Mouse (Mus musculus) CH12.LX (cell line): ENCODE data around the gene Arl14.

Experiments
- CHD2 ChIP-seq: IDR thresholded peaks from 2 replicates; pipeline ENCODE4 v1.6.1; 2011; ENCODE audit warnings: low read length, improper control_type of control experiment
- CTCF ChIP-seq, 2 experiments: IDR thresholded peaks in 1 of 2; conservative IDR thresholded peaks in 1 of 2; 2 replicates each; pipeline ENCODE4 v1.5.1; 2011 to 2012; ENCODE audit warnings: low read depth in 2 of 2, low read length in 2 of 2, improper control_type of control experiment in 1 of 2, inconsistent platforms in 1 of 2, mild to moderate bottlenecking in 1 of 2, moderate library complexity in 1 of 2
- EP300 ChIP-seq: IDR thresholded peaks from 2 replicates; pipeline ENCODE4 v1.6.1; 2011; ENCODE audit warnings: low read length, improper control_type of control experiment
- MAFK ChIP-seq: IDR thresholded peaks from 2 replicates; pipeline ENCODE4 v1.6.1; 2011; ENCODE audit warnings: low read length, improper control_type of control experiment; ENCODE audit not compliant: insufficient replicate concordance
- MAX ChIP-seq: IDR thresholded peaks from 2 replicates; pipeline ENCODE4 v1.6.1; 2011; ENCODE audit warnings: low read length, improper control_type of control experiment
- MXI1 ChIP-seq: IDR thresholded peaks from 2 replicates; pipeline ENCODE4 v1.6.1; 2011; ENCODE audit warnings: mild to moderate bottlenecking, low read depth, low read length, improper control_type of control experiment
- MYC ChIP-seq: IDR thresholded peaks from 2 replicates; pipeline ENCODE4 v1.6.1; 2011; ENCODE audit warnings: low read depth, mild to moderate bottlenecking, improper control_type of control experiment, low read length
- POLR2A ChIP-seq: IDR thresholded peaks from 2 replicates; pipeline ENCODE4 v1.6.1; 2011; ENCODE audit warnings: low read depth, mild to moderate bottlenecking, improper control_type of control experiment, low read length
- RAD21 ChIP-seq: IDR thresholded peaks from 2 replicates; pipeline ENCODE4 v1.6.1; 2011; ENCODE audit warnings: low read depth, mild to moderate bottlenecking, low read length, improper control_type of control experiment, moderate library complexity
- RCOR1 ChIP-seq: conservative IDR thresholded peaks from 2 replicates; pipeline ENCODE4 v1.6.1; 2012; ENCODE audit warnings: low read depth, mild to moderate bottlenecking, inconsistent platforms, low read length, improper control_type of control experiment
- SIN3A ChIP-seq: IDR thresholded peaks from 2 replicates; pipeline ENCODE4 v1.6.1; 2012; ENCODE audit warnings: low read length, improper control_type of control experiment, inconsistent platforms
- TCF12 ChIP-seq: IDR thresholded peaks from 2 replicates; pipeline ENCODE4 v1.6.1; 2014; ENCODE audit warnings: low read depth, mild to moderate bottlenecking, inconsistent platforms, low read length, improper control_type of control experiment
- ZNF384 ChIP-seq: IDR thresholded peaks from 2 replicates; pipeline ENCODE4 v1.6.1; 2012; ENCODE audit warnings: low read depth, low read length, improper control_type of control experiment, inconsistent platforms

DNA sequence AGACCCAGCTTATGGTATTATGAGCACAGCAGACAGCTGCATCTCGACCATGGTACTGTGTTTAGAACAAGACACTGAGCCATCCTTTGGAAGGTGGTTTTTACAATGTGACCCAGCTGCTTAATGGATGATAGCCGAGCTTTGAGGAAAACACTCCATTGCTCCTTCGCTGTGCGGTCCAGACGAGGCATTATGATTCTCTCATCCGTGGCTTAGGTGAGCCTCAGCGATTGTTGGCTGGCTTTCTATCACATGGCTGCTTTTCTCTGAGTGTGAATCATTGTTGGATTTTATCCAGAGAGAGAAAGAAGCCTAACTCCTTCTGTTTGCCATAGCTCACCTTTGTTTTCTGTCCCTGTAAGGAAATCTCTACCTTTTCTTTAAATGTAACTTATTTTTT is 32.5 kb downstream of the Arl14 start:
- TF ChIP-seq EP300 (no peak), MYC (no peak), CHD2 (no peak), POLR2A (no peak), CTCF (conservative IDR thresholded peaks at IDR 0.05 in 1 of 2, IDR thresholded peaks at IDR 0.05 in 1 of 2; ENCODE audit: low read depth in 2 of 2, low read length in 2 of 2) (no peak), MAX (no peak), RCOR1 (no peak), TCF12 (no peak), SIN3A (no peak), MAFK (no peak), ZNF384 (no peak), RAD21 (no peak), MXI1 (no peak)
